Mouse (Mus musculus) liver, adult 2 months (tissue): ENCODE data around the gene Schip1.

Experiments
- CTCF ChIP-seq: fragments of 200-500 bp; IDR thresholded peaks from 2 replicates; pipeline ENCODE4 v1.5.1; 2011; ENCODE audit warnings: low read depth, low read length, control low read depth
- POLR2A ChIP-seq: fragments of 200-500 bp; IDR thresholded peaks from 2 replicates; pipeline ENCODE4 v1.6.1; 2011; ENCODE audit warnings: low read length, control low read depth; ENCODE audit not compliant: insufficient read depth; ENCODE audit errors: extremely low read depth

- TF ChIP-seq CTCF (no peak), POLR2A (no peak)
These were observed 334.1 kb downstream of the Schip1 start for GRCm38 (mm10) chr3:68398691-68399090.
